Mouse (Mus musculus) embryo, embryonic 10.5 days (tissue): ENCODE measurements around the gene Nkx2-2.
"Not testable (repeated sequence)": the region's sequence is repeated elsewhere in the genome, so short reads cannot be mapped to it uniquely, and the experiment has no call there.

Experiments
- DNase-seq: peaks from one replicate; pipeline ENCODE4 v3.0.0-alpha.2; 2015; ENCODE audit warnings: low spot score

Nkx2-2 gene

DNA sequence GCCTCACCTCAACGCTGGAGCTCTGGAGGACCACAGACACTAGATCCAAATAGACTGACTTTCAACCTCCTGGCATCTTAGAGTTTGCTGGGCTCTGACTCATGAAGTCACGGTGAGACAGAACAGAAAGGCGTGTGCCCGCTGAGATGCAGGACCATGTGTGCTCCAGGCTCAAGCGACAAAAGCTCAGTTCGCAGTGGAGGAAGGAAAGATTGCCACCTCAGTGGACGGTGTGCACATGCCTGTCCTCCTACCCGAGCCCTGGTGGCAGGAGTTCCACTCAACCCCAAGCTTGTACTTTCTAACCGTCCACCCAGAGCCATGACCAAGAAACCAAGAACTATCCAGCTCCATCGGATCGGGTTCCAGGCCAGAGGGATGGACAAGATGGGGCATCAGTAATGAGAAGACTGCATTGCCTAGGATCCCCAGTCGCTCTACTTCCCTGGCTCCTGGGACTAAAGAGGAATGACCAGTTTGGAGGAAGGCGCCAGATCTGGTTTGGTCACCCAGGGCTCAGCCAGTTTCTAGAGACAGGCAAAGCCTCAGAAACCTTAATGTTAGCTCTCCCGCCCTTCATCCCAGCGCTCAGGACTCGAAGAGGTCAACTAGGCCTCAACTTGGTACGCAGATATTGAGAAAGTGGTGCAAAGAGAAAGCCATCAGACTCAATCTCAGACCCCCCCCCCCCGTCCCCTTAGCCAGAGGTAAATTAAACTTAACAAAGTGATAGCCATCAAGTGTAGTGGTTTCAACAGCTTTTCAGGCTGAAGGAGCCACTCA is 11.9 kb downstream of the Nkx2-2 start:
- peak; percentile 38 for DNase-seq

DNA sequence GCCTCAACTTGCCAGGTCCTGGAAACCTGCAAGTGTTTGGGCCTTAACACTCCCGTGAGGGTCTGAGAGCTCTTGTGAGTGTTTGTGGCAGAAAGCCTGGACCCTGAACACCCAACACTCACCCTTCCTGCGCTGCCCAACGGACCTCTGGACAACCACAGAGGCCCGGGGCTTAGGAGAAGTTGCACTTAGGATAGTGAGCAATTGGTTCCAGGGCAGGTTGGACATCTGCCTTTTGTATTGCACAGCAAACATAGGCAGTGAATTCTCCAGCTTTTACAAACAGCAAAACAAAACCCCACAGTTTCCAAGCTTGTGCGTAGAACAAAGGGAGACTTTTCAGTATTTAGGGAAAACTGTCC is 12.8 kb downstream of the Nkx2-2 start:
- peak; percentile 51 for DNase-seq

DNA sequence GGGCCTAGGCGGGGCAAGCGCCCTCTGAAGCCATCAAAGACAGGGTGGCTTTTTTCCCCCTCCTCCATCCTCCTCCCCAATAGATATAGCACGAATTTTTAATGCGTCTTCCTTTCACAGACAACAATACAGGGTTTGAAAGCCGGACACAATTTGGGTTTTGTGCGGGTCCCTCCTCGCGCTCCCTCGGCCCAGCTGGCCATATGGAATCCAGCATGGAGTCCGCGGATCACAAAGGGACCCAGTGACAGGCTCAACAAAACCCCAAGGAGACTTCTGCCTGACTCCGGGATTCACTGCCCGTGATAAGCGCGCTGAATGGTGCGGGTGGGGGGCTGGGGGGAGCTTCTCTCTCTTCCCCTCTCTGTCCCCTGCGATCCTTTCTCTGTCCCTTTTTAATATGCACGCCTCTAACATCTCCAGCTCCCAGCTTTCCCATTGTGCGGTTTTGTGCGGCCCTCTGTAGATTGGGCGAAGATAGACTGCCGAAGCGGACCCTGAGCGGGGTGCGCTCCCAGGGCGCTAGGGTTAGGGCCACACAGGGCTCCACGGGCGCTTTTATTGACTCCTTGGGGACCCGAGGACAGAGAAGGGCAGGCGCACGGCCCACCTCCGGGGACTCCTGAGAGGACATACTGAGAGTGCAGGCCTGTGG is 13.3 kb downstream of the Nkx2-2 start:
- peak; percentile 75 for DNase-seq

DNA sequence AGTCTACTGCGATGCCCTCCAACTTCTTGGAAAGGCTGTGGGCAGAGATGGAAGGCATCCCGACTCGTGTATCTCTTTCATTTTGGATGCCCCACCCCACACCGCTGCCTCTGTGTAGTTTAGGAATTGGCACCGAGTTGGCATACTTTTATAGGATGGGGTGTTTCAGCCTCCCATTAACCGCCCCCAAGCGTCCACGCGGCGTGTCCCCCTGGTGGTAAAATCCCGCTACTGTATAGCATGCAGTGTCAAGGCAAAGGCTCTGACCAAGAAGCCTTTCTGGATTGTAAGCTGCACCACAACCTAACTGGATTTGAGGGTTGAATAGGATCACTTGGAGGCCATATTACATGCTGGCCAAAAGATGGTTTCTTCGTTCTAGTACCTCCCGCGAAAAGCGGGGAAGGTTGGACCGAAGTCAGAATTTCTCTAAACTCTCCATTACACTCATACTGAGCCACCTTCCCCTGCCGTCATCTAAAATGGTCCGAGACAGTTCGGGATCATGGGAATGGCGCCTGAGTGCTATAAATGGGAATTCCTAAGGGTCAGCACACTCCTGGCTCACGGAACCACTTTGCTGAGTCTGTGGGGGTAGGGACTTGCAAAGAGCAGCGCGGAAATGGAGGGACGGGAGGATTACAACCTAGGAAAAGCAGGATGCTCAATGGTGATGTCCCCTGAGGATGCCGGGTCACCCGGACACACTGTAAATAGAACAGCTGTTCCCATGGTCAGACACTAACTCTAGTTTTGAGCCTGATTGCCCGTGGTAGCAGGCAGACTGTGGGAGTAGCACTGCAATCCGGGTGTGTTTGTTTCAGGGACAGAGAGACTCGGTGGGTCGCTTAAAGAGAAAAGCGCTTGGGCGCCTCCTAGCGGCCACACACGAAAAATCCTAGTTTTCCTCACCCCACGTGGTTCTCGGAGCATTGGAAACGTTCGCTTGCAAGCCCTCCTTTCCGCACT is 15.7 kb downstream of the Nkx2-2 start:
- DNase-seq, result peak; percentile 95

DNA sequence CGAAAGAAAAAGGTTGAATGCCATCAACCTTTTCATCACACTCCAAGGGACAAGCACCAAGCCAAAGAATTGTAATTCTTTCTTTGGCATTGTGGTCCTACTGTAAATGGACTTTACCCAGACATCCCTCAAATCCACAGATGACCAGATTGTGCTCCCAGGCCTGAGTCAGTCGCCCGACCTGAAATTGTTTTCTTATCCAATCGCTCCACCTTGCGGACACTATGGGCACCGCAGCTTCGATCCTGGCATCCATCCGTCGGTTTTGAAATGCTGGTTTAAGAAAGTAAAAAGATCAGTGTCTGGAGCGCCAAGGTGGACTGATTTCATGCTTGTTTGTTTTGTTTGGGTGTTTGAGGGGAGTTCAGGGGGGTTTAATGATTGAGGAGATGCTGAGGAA is 16.4 kb downstream of the Nkx2-2 start:
- DNase-seq, result peak; percentile 94

DNA sequence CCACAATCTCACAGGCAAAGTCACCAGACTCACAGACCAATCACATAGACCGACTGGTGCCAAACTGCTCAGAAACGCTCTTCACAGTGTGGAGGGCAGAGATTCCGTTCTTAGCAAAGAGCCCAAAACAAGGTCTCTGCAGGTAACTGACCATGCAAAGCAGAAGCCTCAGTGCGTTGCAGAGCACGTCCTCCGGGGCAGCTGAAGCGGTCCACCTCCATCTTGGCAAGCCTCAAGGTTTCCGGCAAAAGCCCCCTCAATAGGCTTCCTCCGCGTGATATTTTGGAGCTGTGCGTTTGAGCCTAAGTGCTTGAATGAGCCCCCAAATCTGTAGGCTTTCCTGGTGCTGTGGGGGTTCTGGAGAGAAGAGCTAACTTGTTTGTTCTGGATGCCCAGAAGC is 18.7 kb downstream of the Nkx2-2 start:
- DNase-seq, result no peak

DNA sequence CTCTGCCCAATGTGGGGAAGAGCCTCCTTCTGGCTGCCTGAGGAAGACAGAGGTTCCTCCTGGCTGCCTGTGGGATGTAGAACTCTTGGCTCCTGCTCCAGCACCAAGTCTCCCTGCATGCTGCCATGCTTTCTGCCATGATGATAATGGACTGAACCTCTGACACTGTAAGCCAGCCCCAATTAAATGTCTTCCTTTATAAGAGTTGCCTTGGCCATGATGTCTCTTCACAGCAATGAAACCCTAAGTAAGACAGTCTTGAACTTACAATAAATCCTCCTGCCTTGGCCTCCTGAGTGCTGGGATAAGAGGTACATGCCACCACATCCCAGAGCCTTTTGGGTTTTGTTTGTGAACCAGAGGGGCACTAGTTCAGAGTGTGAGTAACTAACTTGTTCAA is 20.3 kb downstream of the Nkx2-2 start:
- no peak for DNase-seq

DNA sequence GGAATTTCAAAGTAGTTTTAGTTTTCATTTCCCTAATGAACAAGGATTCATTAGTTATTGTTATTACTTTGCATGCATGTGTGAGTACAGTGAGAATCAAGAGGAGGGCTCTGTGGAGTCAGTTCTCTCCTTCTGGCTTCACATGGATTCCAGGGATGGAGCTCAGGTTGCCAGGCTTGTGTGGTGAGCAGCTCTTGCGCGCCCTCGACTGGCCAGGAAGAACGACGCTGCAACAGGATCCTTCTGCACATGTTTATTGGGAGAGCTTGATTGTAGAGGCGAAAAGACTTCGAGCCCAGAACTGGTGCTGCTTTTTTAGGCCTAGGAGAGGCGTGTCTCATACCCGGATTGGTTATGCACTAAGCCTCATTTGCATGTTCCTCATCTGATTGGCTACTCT is 23.5 kb downstream of the Nkx2-2 start:
- DNase-seq, result not testable (repeated sequence)

DNA sequence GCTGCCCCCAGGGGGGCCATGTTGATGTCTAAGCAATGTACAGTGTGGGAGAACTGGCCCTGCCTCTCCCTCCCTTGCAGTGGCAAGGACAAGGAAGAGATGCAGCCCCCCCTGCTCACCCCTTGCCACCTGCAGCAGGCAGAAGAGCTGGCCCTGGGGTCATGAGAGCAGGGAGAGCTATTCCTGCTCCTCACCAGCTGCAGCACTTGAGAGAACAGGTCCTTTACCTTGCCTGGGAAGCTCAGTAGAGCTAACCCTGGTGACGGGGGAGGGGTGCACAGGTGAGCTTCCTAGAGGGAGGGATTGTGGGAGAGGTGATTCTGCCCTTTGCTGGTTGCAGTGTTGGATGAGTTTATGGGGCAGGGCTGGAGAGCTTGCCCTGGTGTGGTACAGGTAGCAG is 28.2 kb downstream of the Nkx2-2 start:
- no peak for DNase-seq

DNA sequence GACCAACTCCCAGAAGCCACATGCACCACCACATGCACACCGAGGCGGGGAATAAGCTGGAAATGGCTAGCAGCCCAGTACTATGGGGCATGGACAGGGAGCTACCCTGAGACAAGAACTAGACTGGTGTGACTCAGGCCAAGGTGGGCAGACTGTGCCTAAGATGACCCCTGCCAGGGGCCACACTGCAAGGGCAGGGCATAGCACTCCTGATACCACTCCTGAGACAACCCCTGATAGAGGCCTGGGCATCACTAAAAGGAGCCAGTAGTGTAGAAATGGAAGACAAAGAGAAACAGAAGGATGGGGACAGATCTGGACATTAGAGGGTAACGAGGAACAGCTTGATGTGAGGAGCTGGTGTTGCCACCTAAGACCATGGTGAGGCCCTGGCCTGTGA is 28.7 kb downstream of the Nkx2-2 start:
- no peak for DNase-seq

DNA sequence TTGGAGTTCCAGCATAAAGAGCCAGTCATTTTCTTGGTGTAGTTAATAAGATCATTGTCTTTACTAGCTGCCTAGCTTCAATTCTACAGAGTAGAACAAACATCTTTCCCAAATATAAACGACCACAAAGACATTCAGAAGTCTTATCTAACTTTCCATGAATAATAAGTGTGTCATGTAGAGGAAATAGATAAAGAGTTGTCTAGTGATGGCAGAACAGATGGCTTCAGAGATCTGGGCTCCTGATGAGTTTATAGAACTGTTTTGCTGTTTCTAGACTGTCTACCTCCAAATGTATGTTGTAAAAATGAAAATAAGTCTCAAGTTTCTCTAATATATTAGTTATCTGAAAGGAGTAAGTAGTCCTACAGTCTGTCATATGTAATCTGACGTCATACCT is 41.5 kb downstream of the Nkx2-2 start:
- no peak for DNase-seq
